Mouse (Mus musculus) MEL (cell line): ENCODE data around the gene S100a6. TPM values are rescaled to one million over a fixed set of nuclear protein-coding genes. Genes with fewer than 3 reads are reported as not detected.

Source experiments
- DNase-seq: peaks from one replicate; pipeline ENCODE4 v3.0.0; 2011; ENCODE audit warnings: low read depth, low spot score
- H3K27ac ChIP-seq: 2 replicates; pipeline ENCODE4 v1.5.1; 2012; ENCODE audit warnings: low read depth, mild to moderate bottlenecking, control low read depth, low read length, moderate library complexity; ENCODE audit not compliant: control insufficient read depth
- H3K27me3 ChIP-seq, 2 experiments: fragments of 150-350 bp in 1 of 2; sonication (generic) in 1 of 2; 2 replicates each; pipeline ENCODE4 v1.6.1; 2012; ENCODE audit warnings: low read length in 2 of 2, mild to moderate bottlenecking in 2 of 2, improper control_type of control experiment in 1 of 2, moderate library complexity in 1 of 2; ENCODE audit not compliant: insufficient read depth in 2 of 2, control insufficient read depth in 1 of 2
- H3K36me3 ChIP-seq, 2 experiments: 2 replicates each; pipeline ENCODE4 v1.6.1; 2012 to 2014; ENCODE audit warnings: low read length in 2 of 2, improper control_type of control experiment in 1 of 2, inconsistent platforms in 1 of 2, mild to moderate bottlenecking in 1 of 2; ENCODE audit not compliant: insufficient read depth in 2 of 2, control insufficient read depth in 1 of 2
- H3K4me1 ChIP-seq, 2 experiments: fragments of 150-350 bp in 1 of 2; sonication (generic) in 1 of 2; 2 replicates each; pipeline ENCODE4 v1.6.1; 2012; ENCODE audit warnings: low read length in 2 of 2, improper control_type of control experiment in 1 of 2, mild to moderate bottlenecking in 1 of 2; ENCODE audit not compliant: insufficient read depth in 2 of 2, control insufficient read depth in 1 of 2
- H3K4me3 ChIP-seq, 2 experiments: fragments of 150-350 bp in 1 of 2; sonication (generic) in 1 of 2; 2 replicates each; pipeline ENCODE4 v1.5.1; 2012; ENCODE audit warnings: low read depth in 2 of 2, low read length in 2 of 2, mild to moderate bottlenecking in 2 of 2, moderate library complexity in 2 of 2, control low read depth in 1 of 2, improper control_type of control experiment in 1 of 2; ENCODE audit not compliant: control insufficient read depth in 1 of 2, insufficient read depth in 1 of 2
- H3K79me2 ChIP-seq: 2 replicates; pipeline ENCODE4 v1.6.1; 2012; ENCODE audit warnings: mild to moderate bottlenecking, low read length, moderate library complexity; ENCODE audit not compliant: control insufficient read depth, poor library complexity, insufficient read depth
- H3K9ac ChIP-seq: 2 replicates; pipeline ENCODE4 v1.6.1; 2012; ENCODE audit warnings: low read depth, mild to moderate bottlenecking, control low read depth, low read length, moderate library complexity; ENCODE audit not compliant: control insufficient read depth, poor library complexity, severe bottlenecking
- H3K9me3 ChIP-seq: fragments of 150-350 bp; sonication (generic); replicated peaks from 2 replicates; pipeline ENCODE4 v1.6.1; 2012; ENCODE audit warnings: mild to moderate bottlenecking, low read length, improper control_type of control experiment, moderate library complexity; ENCODE audit not compliant: insufficient read depth
- BHLHE40 ChIP-seq: IDR thresholded peaks from 2 replicates; pipeline ENCODE4 v1.6.1; 2012; ENCODE audit warnings: low read depth, mild to moderate bottlenecking, inconsistent platforms, low read length, improper control_type of control experiment, borderline replicate concordance
- CHD1 ChIP-seq: IDR thresholded peaks from 2 replicates; pipeline ENCODE4 v1.6.1; 2012; ENCODE audit warnings: low read depth, mild to moderate bottlenecking, inconsistent platforms, low read length, improper control_type of control experiment
- CHD2 ChIP-seq: IDR thresholded peaks from 2 replicates; pipeline ENCODE4 v1.6.1; 2011; ENCODE audit warnings: low read length, improper control_type of control experiment
- CTCF ChIP-seq, 3 experiments: IDR thresholded peaks in 2 of 3; conservative IDR thresholded peaks in 1 of 3; 2 replicates each; pipeline ENCODE4 v1.5.1; 2011 to 2012; ENCODE audit warnings: low read length in 3 of 3, low read depth in 2 of 3, mild to moderate bottlenecking in 2 of 3, improper control_type of control experiment in 1 of 3, inconsistent platforms in 1 of 3, mixed read lengths in 1 of 3, moderate library complexity in 1 of 3; ENCODE audit not compliant: control insufficient read depth in 1 of 3, insufficient read depth in 1 of 3, poor library complexity in 1 of 3, severe bottlenecking in 1 of 3
- E2F4 ChIP-seq: IDR thresholded peaks from 2 replicates; pipeline ENCODE4 v1.6.1; 2011; ENCODE audit warnings: low read depth, low read length, improper control_type of control experiment, borderline replicate concordance
- EP300 ChIP-seq, 2 experiments: IDR thresholded peaks; 2 replicates each; pipeline ENCODE4 v1.6.1; 2011; ENCODE audit warnings: improper control_type of control experiment in 2 of 2, low read length in 2 of 2, low read depth in 1 of 2, mild to moderate bottlenecking in 1 of 2
- ETS1 ChIP-seq: IDR thresholded peaks from 2 replicates; pipeline ENCODE4 v1.6.1; 2012; ENCODE audit warnings: low read depth, mild to moderate bottlenecking, inconsistent platforms, low read length, improper control_type of control experiment, moderate library complexity
- GABPA ChIP-seq: IDR thresholded peaks from 2 replicates; pipeline ENCODE4 v1.6.1; 2012; ENCODE audit warnings: low read depth, mild to moderate bottlenecking, inconsistent platforms, low read length, improper control_type of control experiment, moderate library complexity
- GATA1 ChIP-seq: IDR thresholded peaks from 2 replicates; pipeline ENCODE4 v1.6.1; 2011; ENCODE audit warnings: low read depth, low read length, improper control_type of control experiment
- HCFC1 ChIP-seq: IDR thresholded peaks from 2 replicates; pipeline ENCODE4 v1.6.1; 2012; ENCODE audit warnings: low read depth, mild to moderate bottlenecking, inconsistent platforms, low read length, improper control_type of control experiment, moderate library complexity
- JUND ChIP-seq: IDR thresholded peaks from 2 replicates; pipeline ENCODE4 v1.6.1; 2011; ENCODE audit warnings: low read depth, mild to moderate bottlenecking, improper control_type of control experiment, low read length
- MAFK ChIP-seq: IDR thresholded peaks from 2 replicates; pipeline ENCODE4 v1.6.1; 2011; ENCODE audit warnings: low read depth, mild to moderate bottlenecking, low read length, improper control_type of control experiment, borderline replicate concordance
- MAX ChIP-seq: IDR thresholded peaks from 2 replicates; pipeline ENCODE4 v1.6.1; 2011; ENCODE audit warnings: low read length, improper control_type of control experiment
- MXI1 ChIP-seq: IDR thresholded peaks from 2 replicates; pipeline ENCODE4 v1.6.1; 2011; ENCODE audit warnings: mild to moderate bottlenecking, low read depth, low read length, improper control_type of control experiment
- MYB ChIP-seq: IDR thresholded peaks from 2 replicates; pipeline ENCODE4 v1.6.1; 2011; ENCODE audit warnings: mild to moderate bottlenecking, low read depth, low read length, improper control_type of control experiment
- NELFE ChIP-seq: IDR thresholded peaks from 2 replicates; pipeline ENCODE4 v1.6.1; 2011; ENCODE audit warnings: low read depth, low read length, improper control_type of control experiment
- NRF1 ChIP-seq: IDR thresholded peaks from 2 replicates; pipeline ENCODE4 v1.6.1; 2014; ENCODE audit warnings: low read depth, mild to moderate bottlenecking, inconsistent platforms, low read length, improper control_type of control experiment, moderate library complexity; ENCODE audit not compliant: poor library complexity, insufficient read depth, severe bottlenecking
- RAD21 ChIP-seq: IDR thresholded peaks from 2 replicates; pipeline ENCODE4 v1.6.1; 2011; ENCODE audit warnings: mild to moderate bottlenecking, low read depth, low read length, improper control_type of control experiment
- RCOR1 ChIP-seq: IDR thresholded peaks from 2 replicates; pipeline ENCODE4 v1.6.1; 2012; ENCODE audit warnings: low read depth, mild to moderate bottlenecking, inconsistent platforms, low read length, improper control_type of control experiment
- SMC3 ChIP-seq: IDR thresholded peaks from 2 replicates; pipeline ENCODE4 v1.6.1; 2011; ENCODE audit warnings: low read depth, low read length, improper control_type of control experiment
- TAL1 ChIP-seq: IDR thresholded peaks from 2 replicates; pipeline ENCODE4 v1.6.1; 2012; ENCODE audit warnings: mild to moderate bottlenecking, inconsistent platforms, low read length, moderate library complexity, mixed read lengths
- TBP ChIP-seq: IDR thresholded peaks from 2 replicates; pipeline ENCODE4 v1.8.0; 2011; ENCODE audit warnings: low read depth, low read length, improper control_type of control experiment
- USF2 ChIP-seq, 2 experiments: IDR thresholded peaks; 2 replicates each; pipeline ENCODE4 v1.6.1; 2011 to 2012; ENCODE audit warnings: improper control_type of control experiment in 2 of 2, low read length in 2 of 2, borderline replicate concordance in 1 of 2, inconsistent platforms in 1 of 2, low read depth in 1 of 2, mild to moderate bottlenecking in 1 of 2; ENCODE audit not compliant: insufficient read depth in 1 of 2
- ZC3H11A ChIP-seq: IDR thresholded peaks from 2 replicates; pipeline ENCODE4 v1.6.1; 2012; ENCODE audit warnings: low read depth, mild to moderate bottlenecking, inconsistent platforms, low read length, improper control_type of control experiment
- ZMIZ1 ChIP-seq: IDR thresholded peaks from 2 replicates; pipeline ENCODE4 v1.6.1; 2012; ENCODE audit warnings: low read depth, mild to moderate bottlenecking, inconsistent platforms, low read length, improper control_type of control experiment, moderate library complexity
- ZNF384 ChIP-seq: IDR thresholded peaks from 2 replicates; pipeline ENCODE4 v1.6.1; 2012; ENCODE audit warnings: low read depth, mild to moderate bottlenecking, inconsistent platforms, low read length, improper control_type of control experiment
- polyA plus RNA-seq, 2 experiments: library from polyadenylated mRNA; stranded (reverse) in 1 of 2; unstranded in 1 of 2; fragments of >175 nt in 1 of 2; fragments of >200 nt in 1 of 2; gene quantifications; 2 replicates each; pipeline versions ENCODE4 v1.2.1 to v1.2.4; 2012; ENCODE audit warnings: low replicate concordance in 2 of 2, low read depth in 1 of 2; ENCODE audit not compliant: insufficient read length in 2 of 2, insufficient read depth in 1 of 2, missing spikeins in 1 of 2
- total RNA-seq: library from RNA; depleted of rRNA; stranded (reverse); fragments of 300-350 nt; gene quantifications from 2 replicates; pipeline ENCODE4 v1.2.3, GENCODE M21; 2012

S100a6 gene
- total and polyA plus RNA-seq, 3 experiments = 0.85 to 4.7 TPM; not detected in 1

GRCm38 (mm10) chr3:90664219-90664618 is 51.5 kb downstream of the S100a6 start:
- Histone ChIP-seq H3K4me3 (no peak overlapping the region), H3K27ac (no peak overlapping the region), H3K9me3 (no peaks in the 10 kb centered on the region), H3K36me3 (no peaks in the 10 kb centered on the region), H3K4me1 (no peaks in the 10 kb centered on the region), H3K9ac (no peak overlapping the region), H3K27me3 (no peaks in the 10 kb centered on the region), H3K79me2 (no peaks in the 10 kb centered on the region)
- TF ChIP-seq MAX (no peak), ZNF384 (no peak), GABPA (no peak), CHD1 (no peak), JUND (no peak), NRF1 (no peak), HCFC1 (no peak), TBP (no peak), ZMIZ1 (no peak), SMC3 (peak; percentile 31; the same call in 1 of the 2 replicates), CHD2 (no peak), E2F4 (no peak), MXI1 (no peak), RCOR1 (no peak), TAL1 (no peak), RAD21 (peak; percentile 19), CTCF (IDR thresholded peaks at IDR 0.05 in 2 of 3, conservative IDR thresholded peaks at IDR 0.05 in 1 of 3; ENCODE audit: control insufficient read depth in 1 of 3, insufficient read depth in 1 of 3, low read depth in 2 of 3, low read length in 3 of 3, poor library complexity in 1 of 3, severe bottlenecking in 1 of 3) (peak; percentile 25 to 60 (median 43)), MYB (no peak), NELFE (no peak), EP300 (IDR thresholded peaks at IDR 0.05; ENCODE audit: low read depth in 1 of 2, low read length in 2 of 2) (no peak), MAFK (no peak), ETS1 (no peak), BHLHE40 (no peak), ZC3H11A (no peak), GATA1 (no peak), USF2 (IDR thresholded peaks at IDR 0.05; ENCODE audit: borderline replicate concordance in 1 of 2, insufficient read depth in 1 of 2, low read depth in 1 of 2, low read length in 2 of 2) (no peak)
- peak; percentile 30 for DNase-seq
